Mouse (Mus musculus) gastrocnemius, postnatal 10 days (tissue): ENCODE measurements at regions not wholly inside any gene's neighbourhood (a gene's known extent, or its start where the extent isn't known, plus 50 kb on each side); places are given as distances from the start of the nearest gene placed in this dataset.
"Not testable (repeated sequence)": the region's sequence is repeated elsewhere in the genome, so short reads cannot be mapped to it uniquely, and the experiment has no call there.

Experiments used
- DNase-seq: peaks from one replicate; pipeline ENCODE4 v3.0.0; 2021; ENCODE audit warnings: mixed read lengths

GRCm38 (mm10) chr4:55686771-55687170 is 154.5 kb upstream of the Klf4 start:
- DNase-seq = no peak

- no peak for DNase-seq
These were observed 140.0 kb upstream of the Klf4 start for GRCm38 (mm10) chr4:55672288-55672687.

- no peak for DNase-seq
These were observed 138.0 kb upstream of the Klf4 start for GRCm38 (mm10) chr4:55670258-55670657.

DNA sequence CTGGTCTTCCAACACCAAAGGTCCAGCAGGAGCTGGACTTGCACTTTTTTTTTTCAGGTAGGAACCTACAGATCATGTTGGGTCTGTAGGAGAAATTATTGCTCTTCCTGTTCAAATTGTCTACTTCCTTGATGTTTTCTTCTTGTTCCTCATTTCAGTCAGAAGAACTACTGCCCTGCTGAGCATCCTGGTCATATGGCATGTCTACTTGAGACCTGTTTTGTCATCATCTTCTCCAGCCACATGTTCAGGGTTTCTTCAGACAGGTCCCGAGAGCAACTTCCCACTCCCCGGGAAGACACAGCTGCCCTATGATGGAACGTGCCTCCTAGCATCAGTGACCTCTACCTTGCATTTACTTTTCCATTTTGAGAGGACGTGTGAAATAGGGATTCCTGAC is 132.6 kb upstream of the Klf4 start:
- no peak for DNase-seq

DNA sequence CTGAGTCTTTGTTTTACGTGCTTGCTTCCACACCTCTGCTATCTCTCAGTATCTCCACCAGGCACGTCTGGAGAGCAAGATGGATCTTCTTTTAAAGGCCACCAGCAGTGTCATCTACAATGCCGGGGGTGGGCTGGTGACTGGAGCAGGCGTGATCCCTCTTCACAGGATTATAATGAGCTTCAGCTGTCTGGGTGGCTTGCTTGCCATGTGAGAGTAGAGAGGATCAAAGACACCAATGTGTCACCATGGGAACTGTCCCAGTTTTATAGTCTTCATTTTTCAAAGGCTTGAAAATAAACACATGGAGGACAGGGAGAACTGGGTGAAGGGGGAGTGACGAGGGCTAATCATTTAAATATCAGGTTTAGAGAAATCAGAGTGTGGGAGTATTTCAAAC is 131.6 kb upstream of the Klf4 start:
- DNase-seq = no peak

DNA sequence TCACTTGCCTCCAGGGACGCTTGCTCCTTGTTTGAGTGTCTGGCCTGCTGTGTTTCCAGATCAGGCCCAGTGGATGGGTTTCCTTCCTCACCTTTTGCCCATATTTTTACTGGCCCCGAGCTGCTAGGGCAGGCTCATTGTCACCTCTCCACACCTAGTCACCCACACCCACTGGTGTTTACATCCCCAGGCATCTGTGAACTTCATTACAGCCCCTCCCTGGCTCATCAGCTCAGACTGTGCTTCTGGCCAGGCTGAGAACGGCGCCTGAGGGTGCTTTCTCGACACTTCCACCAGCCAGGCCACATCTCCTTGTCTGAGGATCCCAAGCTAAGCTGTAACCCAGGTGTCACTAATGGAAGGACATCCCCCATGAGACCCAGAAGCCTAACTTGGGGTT is 129.8 kb upstream of the Klf4 start:
- no peak for DNase-seq

- DNase-seq = no peak
These were observed 126.6 kb upstream of the Klf4 start for GRCm38 (mm10) chr4:55658904-55659303.

DNA sequence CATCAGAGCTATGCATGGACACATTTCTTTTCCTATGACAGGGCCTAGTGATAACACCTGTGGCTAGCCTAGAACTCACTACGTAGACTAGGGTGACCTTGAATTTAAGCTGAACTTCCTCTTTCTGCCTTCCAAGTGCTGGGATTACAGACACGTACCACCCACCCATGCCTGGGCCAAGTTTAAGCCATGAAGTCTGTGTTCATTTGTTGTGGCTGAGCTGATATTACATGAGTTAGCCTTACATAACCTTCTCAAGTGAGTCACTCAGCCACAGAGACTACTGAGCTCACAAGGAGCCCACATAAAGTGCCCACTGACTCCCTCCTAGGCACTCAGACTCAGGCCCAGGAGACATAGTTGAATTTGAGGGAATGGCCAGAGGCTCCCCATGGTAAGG is 123.1 kb upstream of the Klf4 start:
- DNase-seq = no peak

DNA sequence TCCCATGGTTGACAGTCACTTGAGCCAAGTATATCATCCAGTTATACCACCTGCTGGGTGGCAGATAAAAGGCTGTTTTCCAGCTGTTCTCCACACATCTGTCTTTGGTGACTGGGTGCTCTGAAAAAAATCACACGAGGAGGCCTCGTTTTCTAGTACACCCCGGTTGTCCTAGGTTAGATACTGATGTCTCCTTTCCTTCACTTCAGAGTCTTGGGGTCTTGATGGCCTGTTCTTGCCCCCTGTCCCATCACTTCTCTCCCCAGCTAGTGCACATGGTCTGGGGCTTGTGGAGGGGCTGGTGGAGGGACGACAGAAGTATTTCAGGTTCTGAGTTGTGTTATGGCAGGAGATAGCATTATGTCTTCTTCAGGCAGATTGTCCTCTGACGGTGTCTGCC is 120.4 kb upstream of the Klf4 start:
- DNase-seq = no peak

DNA sequence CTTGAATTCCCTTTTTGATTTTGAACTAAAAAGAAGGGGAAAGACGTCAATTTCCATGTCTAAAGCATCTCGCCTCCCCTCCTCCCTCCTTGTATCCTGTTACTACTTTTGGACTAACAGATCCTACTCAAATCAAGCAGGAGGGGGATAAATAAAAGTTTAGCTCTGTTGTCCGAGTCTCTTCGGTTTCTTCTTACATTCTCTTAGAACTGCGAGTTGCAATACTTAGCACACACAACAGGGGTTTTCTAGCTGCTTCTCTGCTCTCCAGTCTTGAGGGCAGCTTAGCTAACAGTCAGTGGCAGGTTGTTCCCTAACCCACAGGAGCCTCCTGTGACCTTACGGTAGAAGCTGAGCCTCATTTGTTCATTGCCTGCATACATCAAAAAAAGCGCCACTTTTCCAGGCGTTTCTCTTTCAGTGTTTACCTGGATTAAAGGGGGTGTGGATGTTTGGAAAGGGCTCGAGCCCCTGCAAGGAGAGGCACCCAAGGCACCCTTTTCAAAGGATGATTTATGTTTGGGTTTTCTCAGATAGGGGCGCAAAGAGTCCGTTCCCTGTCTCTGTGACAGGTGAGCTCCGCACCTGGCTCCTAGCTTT is 119.6 kb upstream of the Klf4 start:
- DNase-seq = no peak

DNA sequence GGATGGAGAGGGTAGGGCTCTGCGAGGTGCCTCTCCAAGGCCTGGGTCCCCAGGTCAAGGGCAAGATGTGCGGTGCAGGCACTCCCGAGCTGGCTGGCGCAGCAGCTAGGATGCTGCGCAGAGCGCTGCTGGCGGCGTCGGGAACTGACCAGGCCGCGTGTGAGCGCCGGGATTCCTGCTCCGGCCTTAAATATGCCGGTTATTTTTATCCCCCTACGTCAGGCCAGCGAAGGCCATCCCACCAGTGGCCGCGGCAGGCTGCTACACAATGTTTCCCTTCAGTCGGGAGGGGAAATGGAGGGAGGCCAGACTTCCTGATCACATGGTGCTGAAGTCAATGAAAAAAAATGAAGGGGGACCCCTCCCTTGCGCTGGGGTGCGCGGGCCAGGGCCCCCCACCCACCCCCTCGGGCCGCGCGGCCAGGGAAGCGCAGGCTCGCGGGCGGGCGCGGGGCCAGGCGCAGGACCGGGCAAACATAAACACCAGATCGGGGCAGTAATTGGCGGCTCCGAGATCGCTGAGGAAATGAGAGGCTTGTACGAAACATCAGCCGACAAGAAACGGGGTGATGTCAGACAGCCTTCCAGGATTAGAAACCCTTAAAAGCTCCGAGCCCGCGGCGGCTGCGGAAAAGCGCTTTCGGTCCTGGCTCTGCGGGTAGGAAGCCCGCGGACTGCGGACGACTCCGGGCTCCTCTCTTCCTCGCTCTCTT is 118.9 kb upstream of the Klf4 start:
- peak; percentile 85 for DNase-seq

- no peak for DNase-seq
These were observed 117.9 kb upstream of the Klf4 start for GRCm38 (mm10) chr4:55650186-55650585.

GRCm38 (mm10) chr4:55648376-55648775 is 116.1 kb upstream of the Klf4 start:
- DNase-seq = no peak

DNA sequence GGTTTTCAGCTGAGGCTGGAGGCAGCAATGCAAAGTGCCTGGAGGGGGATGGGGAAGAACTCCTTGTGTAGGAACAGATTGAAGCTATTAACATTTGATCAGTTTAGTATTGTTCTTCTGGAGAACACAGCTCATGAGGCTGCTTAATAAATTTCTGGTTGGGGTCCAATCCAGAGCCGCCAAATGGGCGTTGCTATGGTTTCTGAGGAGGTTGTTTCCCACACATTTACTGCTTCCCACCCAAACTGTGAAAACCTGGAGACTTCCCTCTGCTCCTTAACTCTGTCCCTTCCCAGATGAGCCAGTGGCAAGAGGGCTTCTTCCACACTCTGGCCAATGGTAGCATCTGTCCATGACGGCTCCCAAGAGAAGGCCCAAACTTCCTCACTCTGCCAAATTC is 113.2 kb upstream of the Klf4 start:
- DNase-seq = no peak

GRCm38 (mm10) chr4:55644895-55645294 is 112.6 kb upstream of the Klf4 start:
- no peak for DNase-seq

GRCm38 (mm10) chr4:55634946-55635511 is 102.8 kb upstream of the Klf4 start:
- no peak for DNase-seq

DNA sequence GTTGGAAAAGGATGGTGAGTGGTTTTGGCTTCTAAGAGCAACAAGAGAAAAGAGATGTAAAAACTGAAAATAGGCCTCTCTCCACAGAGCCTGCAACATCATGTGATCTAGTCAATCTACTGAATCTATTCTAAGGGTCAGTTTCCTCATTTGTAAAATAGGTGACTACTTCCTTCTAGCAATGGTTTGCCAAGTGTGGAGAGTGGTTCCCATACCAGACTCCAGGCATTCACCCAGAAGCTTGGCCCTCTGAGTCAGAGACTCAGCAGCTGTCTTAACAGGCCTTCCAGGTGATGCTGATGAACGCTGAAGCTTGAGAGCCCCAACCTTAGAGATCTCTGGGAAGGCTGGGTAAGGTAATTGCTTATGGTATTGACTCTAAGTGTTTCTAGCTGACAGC is 98.9 kb upstream of the Klf4 start:
- no peak for DNase-seq

- DNase-seq = not testable (repeated sequence)
These were observed 97.9 kb upstream of the Klf4 start for GRCm38 (mm10) chr4:55630215-55630614.

DNA sequence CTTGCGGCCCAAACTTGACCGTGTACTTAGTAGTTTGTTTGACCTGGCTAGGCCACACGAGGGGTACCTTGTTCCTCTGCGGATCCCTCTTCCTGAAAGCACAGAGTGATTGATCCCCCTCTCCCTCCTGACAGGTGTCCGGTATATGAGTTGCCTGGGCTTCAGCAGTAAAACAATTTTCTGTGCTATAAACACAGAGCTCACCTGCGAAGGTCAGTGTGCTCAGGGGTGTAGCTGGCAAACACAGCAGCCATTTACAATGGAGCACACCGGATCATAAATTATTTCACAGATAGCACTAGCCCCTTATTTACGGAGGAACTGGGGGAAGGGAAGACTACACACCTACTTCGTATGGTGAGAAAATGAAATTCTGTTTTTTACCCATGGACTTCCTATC is 92.5 kb upstream of the Klf4 start:
- no peak for DNase-seq

GRCm38 (mm10) chr4:55623151-55623760 is 91.0 kb upstream of the Klf4 start:
- DNase-seq = no peak

- no peak for DNase-seq
These were observed 90.4 kb upstream of the Klf4 start for GRCm38 (mm10) chr4:55622651-55623050.

GRCm38 (mm10) chr4:55619891-55620290 is 87.6 kb upstream of the Klf4 start:
- no peak for DNase-seq

GRCm38 (mm10) chr4:55615808-55616207 is 83.5 kb upstream of the Klf4 start:
- no peak for DNase-seq

- no peak for DNase-seq
These were observed 81.3 kb upstream of the Klf4 start for GRCm38 (mm10) chr4:55613523-55613922.
